Mouse (Mus musculus) small intestine, adult 2 months (tissue): Measurements from ENCODE around the gene App.

Source experiments
- CTCF ChIP-seq: fragments of 200-500 bp; IDR thresholded peaks from 2 replicates; pipeline ENCODE4 v1.5.1; 2012; ENCODE audit warnings: low read depth, mild to moderate bottlenecking, control low read depth, inconsistent platforms, low read length, moderate library complexity, mixed read lengths; ENCODE audit not compliant: insufficient replicate concordance, insufficient read length; ENCODE audit errors: extremely low read depth
- POLR2A ChIP-seq: fragments of 200-500 bp; IDR thresholded peaks from 2 replicates; pipeline ENCODE4 v1.6.1; 2012; ENCODE audit warnings: low read depth, mild to moderate bottlenecking, control low read depth, inconsistent platforms, low read length, moderate library complexity

DNA sequence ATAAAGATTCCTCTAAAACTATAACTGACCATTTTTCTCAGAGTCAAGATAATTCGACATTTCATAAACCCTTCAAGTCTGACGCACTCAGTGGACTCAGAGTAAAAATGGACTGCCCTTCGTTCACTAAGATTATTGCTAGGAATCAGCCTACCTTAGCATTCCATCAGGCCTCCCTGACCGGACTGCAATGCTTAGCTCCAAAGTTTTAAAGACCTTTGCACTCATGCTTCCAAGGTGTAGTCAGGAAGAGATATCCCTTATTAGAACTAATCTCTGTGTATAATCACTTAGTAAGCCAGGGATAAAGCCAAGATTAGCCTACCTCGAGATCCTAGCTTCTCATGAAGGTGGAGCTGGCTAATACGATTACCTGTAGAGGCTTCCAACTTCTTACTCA is 29.2 kb downstream of the App start:
- TF ChIP-seq CTCF (no peak), POLR2A (no peak)
